Mouse (Mus musculus) small intestine, adult 2 months (tissue): ENCODE data around the gene Etfbkmt. TPM values are rescaled to one million over a fixed set of nuclear protein-coding genes. Genes with fewer than 3 reads are reported as not detected.
A peak's percentile ranks its signal among the peaks of the same experiment; 100 is the strongest.
"Not testable (repeated sequence)": the region's sequence is repeated elsewhere in the genome, so short reads cannot be mapped to it uniquely, and the experiment has no call there.

ENCODE experiments used
- H3K27ac ChIP-seq: fragments of 200-500 bp; 2 replicates; pipeline ENCODE4 v1.5.1; 2012; ENCODE audit warnings: low read depth, low read length, control low read depth, inconsistent platforms; ENCODE audit not compliant: insufficient read depth
- H3K27me3 ChIP-seq: fragments of 200-500 bp; 2 replicates; pipeline ENCODE4 v1.6.1; 2012; ENCODE audit warnings: mild to moderate bottlenecking, moderate library complexity, low read length, inconsistent platforms; ENCODE audit not compliant: control insufficient read depth, insufficient read depth
- H3K36me3 ChIP-seq: fragments of 200-500 bp; 2 replicates; pipeline ENCODE4 v1.6.1; 2012; ENCODE audit warnings: mild to moderate bottlenecking, low read length, control low read depth, inconsistent platforms; ENCODE audit not compliant: control insufficient read depth, insufficient read depth
- H3K4me1 ChIP-seq: fragments of 200-500 bp; 2 replicates; pipeline ENCODE4 v1.6.1; 2012; ENCODE audit warnings: low read length, inconsistent platforms, mixed read lengths; ENCODE audit not compliant: control insufficient read depth, insufficient read depth, insufficient read length
- H3K4me3 ChIP-seq: fragments of 200-500 bp; 2 replicates; pipeline ENCODE4 v1.5.1; 2012; ENCODE audit warnings: low read depth, mild to moderate bottlenecking, control low read depth, inconsistent platforms, low read length, moderate library complexity
- CTCF ChIP-seq: fragments of 200-500 bp; IDR thresholded peaks from 2 replicates; pipeline ENCODE4 v1.5.1; 2012; ENCODE audit warnings: low read depth, mild to moderate bottlenecking, control low read depth, inconsistent platforms, low read length, moderate library complexity, mixed read lengths; ENCODE audit not compliant: insufficient replicate concordance, insufficient read length; ENCODE audit errors: extremely low read depth
- POLR2A ChIP-seq: fragments of 200-500 bp; IDR thresholded peaks from 2 replicates; pipeline ENCODE4 v1.6.1; 2012; ENCODE audit warnings: low read depth, mild to moderate bottlenecking, control low read depth, inconsistent platforms, low read length, moderate library complexity
- WGBS: fragments of 180-500 bp; shearing (Covaris S2); methylation state at CpG from one replicate; pipeline ENCODE4 v1.1.7; 2018; 5-methylcytosine and 5-hydroxymethylcytosine counted together
- polyA plus RNA-seq: library from polyadenylated mRNA; depleted of rRNA; stranded (reverse); fragments of >200 nt; gene quantifications from 2 replicates; pipeline ENCODE4 v1.2.3, GENCODE M21; 2012

Gene Etfbkmt
- polyA plus RNA-seq, 1 experiment: 3.4 TPM

DNA sequence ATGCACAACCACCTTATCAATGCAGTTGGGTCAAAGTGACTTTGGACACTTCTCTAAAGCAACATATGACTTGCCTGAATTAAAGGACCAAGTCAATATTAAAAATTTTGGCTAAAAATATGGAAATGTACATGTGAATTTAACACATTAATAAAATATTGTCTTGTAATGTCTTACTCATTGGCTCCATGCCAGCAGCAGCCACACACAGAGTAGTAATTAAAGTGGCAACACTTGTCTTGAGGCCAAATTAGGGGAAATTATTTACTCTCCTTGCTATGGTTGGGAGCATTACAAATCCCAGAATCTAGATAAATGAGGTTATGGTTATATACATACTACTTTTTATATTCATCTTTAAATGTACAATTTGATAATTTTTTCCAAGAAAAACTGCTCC lies 22.7 kb upstream of the Etfbkmt start:
- no peaks in the 10 kb centered on the region for H3K36me3 ChIP-seq
- H3K4me1 ChIP-seq: peaks cover 8% of the 10 kb centered on the region
- no peak overlapping the region for H3K27ac ChIP-seq
- TF ChIP-seq CTCF (no peak), POLR2A (no peak)
- no peak overlapping the region for H3K4me3 ChIP-seq
- H3K27me3 ChIP-seq: no peaks in the 10 kb centered on the region

DNA sequence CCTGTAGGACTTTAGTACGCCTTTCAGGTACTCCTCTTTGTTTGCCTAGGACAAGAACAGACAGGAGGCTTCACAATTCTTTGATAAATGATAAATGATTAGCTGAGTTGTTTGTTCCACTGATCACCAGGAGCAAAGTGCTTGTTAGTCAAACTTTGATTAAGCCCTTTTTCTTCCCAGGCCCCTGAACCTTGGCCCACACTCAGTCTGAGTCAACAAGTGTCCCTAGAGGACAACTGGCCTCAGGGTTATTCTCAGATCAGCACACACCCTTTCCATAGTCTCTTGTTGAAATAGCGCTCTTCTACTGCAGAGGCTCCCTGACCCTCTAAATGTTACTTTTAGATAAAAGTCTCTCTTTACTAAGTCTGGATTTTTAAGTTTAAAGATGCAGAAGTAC lies 20.7 kb upstream of the Etfbkmt start:
- H3K36me3 ChIP-seq: no peaks in the 10 kb centered on the region
- no peaks in the 10 kb centered on the region for H3K27me3 ChIP-seq
- H3K27ac ChIP-seq: peak overlapping the region; percentile 51
- no peak overlapping the region for H3K4me3 ChIP-seq
- WGBS: 19% methylated on average over 2 of the region's 2 CpGs
- peaks cover 8% of the 10 kb centered on the region for H3K4me1 ChIP-seq
- TF ChIP-seq POLR2A: no peak
- no peak for TF ChIP-seq CTCF

DNA sequence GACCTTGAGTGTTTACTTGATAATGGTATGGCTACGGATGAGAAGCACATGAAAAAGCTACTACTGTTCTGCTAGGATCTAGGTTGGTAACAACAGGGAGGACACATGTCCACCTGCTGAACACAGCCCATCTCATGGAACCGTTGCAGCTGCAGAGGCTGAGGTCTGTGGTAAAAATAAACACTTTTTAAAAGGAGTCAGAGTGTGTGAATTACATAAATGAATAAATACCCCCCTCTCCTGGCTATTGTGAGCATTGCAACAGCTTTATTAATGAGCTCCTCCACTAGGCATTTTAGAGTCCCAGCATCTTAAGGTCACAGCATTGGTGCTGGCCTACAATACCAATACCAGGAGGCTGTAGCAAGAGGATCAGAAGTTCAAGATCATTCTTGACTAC lies 19.8 kb upstream of the Etfbkmt start:
- Histone ChIP-seq H3K4me1 (peaks cover 8% of the 10 kb centered on the region), H3K27me3 (no peaks in the 10 kb centered on the region), H3K27ac (peak overlapping the region; percentile 51; the same call in 1 of the 2 replicates), H3K4me3 (no peak overlapping the region), H3K36me3 (no peaks in the 10 kb centered on the region)
- WGBS: 17% methylated on average over 2 of the region's 2 CpGs
- TF ChIP-seq POLR2A: no peak
- TF ChIP-seq CTCF: peak; percentile 57; the same call in 1 of the 2 replicates

DNA sequence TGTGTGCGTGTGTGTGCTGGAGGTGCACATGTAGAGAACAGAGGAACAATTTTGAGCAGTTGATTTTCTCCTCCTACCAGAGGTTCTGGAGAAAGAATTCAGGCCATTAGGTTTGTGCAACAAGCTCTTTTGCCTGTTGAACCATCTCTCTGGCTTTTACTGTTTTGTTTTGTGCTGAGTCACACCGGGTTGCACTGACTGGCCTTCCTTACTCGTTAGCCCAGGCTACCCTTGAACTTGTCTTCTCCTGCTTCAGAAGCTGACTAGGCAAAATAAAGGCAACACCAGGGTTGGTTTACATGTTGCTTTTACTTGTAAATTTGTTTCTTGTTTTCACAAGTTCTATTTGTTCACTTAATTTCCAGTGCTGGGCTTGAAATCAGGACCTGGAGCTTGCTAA lies 16.6 kb upstream of the Etfbkmt start:
- H3K27ac ChIP-seq: no peak overlapping the region
- no peaks in the 10 kb centered on the region for H3K27me3 ChIP-seq
- H3K4me3 ChIP-seq: no peak overlapping the region
- peaks cover 8% of the 10 kb centered on the region for H3K4me1 ChIP-seq
- no peak for TF ChIP-seq POLR2A
- no peak for TF ChIP-seq CTCF
- no peaks in the 10 kb centered on the region for H3K36me3 ChIP-seq
- WGBS: 86% methylated on average over 3 of the region's 3 CpGs

DNA sequence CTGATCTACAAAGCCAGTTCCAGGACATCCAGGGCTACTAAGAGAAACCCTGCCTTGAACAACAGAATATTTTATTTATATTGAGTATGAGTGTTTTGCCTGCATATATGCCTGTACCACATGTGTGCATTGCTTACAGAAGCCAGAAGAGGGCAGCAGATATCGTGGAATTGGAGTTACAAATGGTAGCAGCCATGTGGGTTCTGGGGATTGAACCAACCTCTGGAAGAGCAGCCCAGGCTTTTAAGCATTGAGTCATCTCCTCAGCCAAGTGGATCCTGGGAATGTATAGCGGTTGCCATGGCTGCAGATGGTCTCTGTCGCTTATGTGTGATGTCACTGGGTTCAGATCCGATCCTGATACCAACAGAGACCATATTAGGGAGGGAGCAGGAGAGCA lies 13.0 kb upstream of the Etfbkmt start:
- Histone ChIP-seq H3K27ac (no peak overlapping the region), H3K4me3 (no peak overlapping the region), H3K4me1 (no peaks in the 10 kb centered on the region), H3K36me3 (no peaks in the 10 kb centered on the region), H3K27me3 (no peaks in the 10 kb centered on the region)
- 81% methylated on average over 4 of the region's 4 CpGs for WGBS
- TF ChIP-seq CTCF: peak; percentile 11; the same call in 1 of the 2 replicates
- TF ChIP-seq POLR2A: no peak

DNA sequence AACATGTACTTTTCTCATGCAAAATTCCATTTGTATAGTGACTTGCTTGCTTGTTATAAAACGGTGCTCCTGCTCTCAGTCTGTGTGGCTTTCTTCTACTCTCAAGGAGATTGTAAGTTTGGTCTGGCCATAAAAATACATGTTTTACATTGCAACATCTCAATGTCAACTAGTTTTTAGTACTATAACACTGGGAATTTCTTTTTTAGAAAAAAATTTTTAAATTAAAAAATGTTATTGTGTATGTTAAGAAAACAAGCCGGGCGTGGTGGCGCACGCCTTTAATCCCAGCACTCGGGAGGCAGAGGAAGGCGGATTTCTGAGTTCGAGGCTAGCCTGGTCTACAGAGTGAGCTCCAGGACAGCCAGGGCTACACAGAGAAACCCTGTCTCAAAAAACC lies 9.8 kb upstream of the Etfbkmt start, which contains the start of gene Gm10203:
Gene Gm10203 (plus strand): TSS at position 301 of the 400 bp plus-strand sequence.
- not testable (repeated sequence) for H3K4me1 ChIP-seq, H3K27ac ChIP-seq
- 91% methylated on average over 8 of the region's 8 CpGs for WGBS

DNA sequence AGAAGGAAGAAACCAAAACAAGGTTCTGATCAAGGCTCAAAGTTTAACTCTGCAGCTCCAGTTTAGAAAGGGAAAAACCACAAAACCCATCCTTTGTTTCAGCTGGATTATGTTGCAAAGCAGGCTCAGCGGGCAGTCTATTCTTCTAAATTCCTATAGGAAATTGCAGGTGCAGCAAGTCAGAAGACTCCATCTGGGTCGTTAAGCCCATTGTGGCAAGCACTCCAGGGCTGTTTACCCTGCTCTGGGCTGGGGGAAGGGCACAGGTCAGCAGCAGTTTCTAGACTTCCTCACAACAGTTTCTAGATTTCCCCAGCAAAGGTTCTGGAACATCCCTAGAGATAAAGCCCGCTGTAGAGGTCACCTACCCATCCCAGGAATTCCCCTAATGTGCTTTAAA lies 8.5 kb upstream of the Etfbkmt start:
- Histone ChIP-seq H3K27ac (no peak overlapping the region), H3K36me3 (no peaks in the 10 kb centered on the region), H3K4me3 (no peak overlapping the region), H3K4me1 (peaks cover 7% of the 10 kb centered on the region; the same call in 1 of the 2 replicates), H3K27me3 (no peaks in the 10 kb centered on the region)
- 47% methylated on average over 3 of the region's 3 CpGs for WGBS
- TF ChIP-seq POLR2A (no peak), CTCF (no peak)

More for the DNA sequence above, 9.8 kb upstream of the Etfbkmt start, which contains the start of gene Gm10203:
- H3K27me3 ChIP-seq, H3K36me3 ChIP-seq, H3K4me3 ChIP-seq: not testable (repeated sequence)
